Mouse (Mus musculus) heart, embryonic 11.5 days (tissue): ENCODE data around the gene Tmem44. TPM values are rescaled to one million over a fixed set of nuclear protein-coding genes. Genes with fewer than 3 reads are reported as not detected.

Experiments used
- ATAC-seq: fragments of 200-750 bp; cut with Nextera tagmentation; replicated peaks from 2 replicates; pipeline ENCODE4 v1.8.0; 2017; ENCODE audit warnings: moderate library complexity; ENCODE audit not compliant: insufficient number of reproducible peaks, low FRiP score, low TSS enrichment
- H3K27ac ChIP-seq: fragments of 300-500 bp; sonication (generic); 2 replicates; pipeline ENCODE4 v1.5.1; 2014; ENCODE audit warnings: mild to moderate bottlenecking, low read depth, low read length
- H3K27me3 ChIP-seq: fragments of 300-500 bp; sonication (generic); 2 replicates; pipeline ENCODE4 v1.6.1; 2014; ENCODE audit warnings: mild to moderate bottlenecking, low read length, mixed read lengths; ENCODE audit not compliant: control insufficient read depth, insufficient read depth
- H3K36me3 ChIP-seq: fragments of 300-500 bp; sonication (generic); 2 replicates; pipeline ENCODE4 v1.6.1; 2014; ENCODE audit warnings: mild to moderate bottlenecking, low read length, moderate library complexity, mixed read lengths; ENCODE audit not compliant: control insufficient read depth, insufficient read depth
- H3K4me1 ChIP-seq: fragments of 300-500 bp; sonication (generic); 2 replicates; pipeline ENCODE4 v1.6.1; 2014; ENCODE audit warnings: low read length; ENCODE audit not compliant: control insufficient read depth, insufficient read depth
- H3K4me2 ChIP-seq: fragments of 300-500 bp; sonication (generic); 2 replicates; pipeline ENCODE4 v1.6.1; 2014; ENCODE audit warnings: mild to moderate bottlenecking, moderate library complexity
- H3K4me3 ChIP-seq: fragments of 300-500 bp; sonication (generic); 2 replicates; pipeline ENCODE4 v1.5.1; 2014; ENCODE audit warnings: low read depth, low read length
- H3K9ac ChIP-seq: fragments of 300-500 bp; sonication (generic); 2 replicates; pipeline ENCODE4 v1.6.1; 2014; ENCODE audit warnings: mild to moderate bottlenecking, low read depth, low read length, moderate library complexity
- H3K9me3 ChIP-seq: fragments of 300-500 bp; sonication (generic); replicated peaks from 2 replicates; pipeline ENCODE4 v1.6.1; 2016; ENCODE audit warnings: low read length; ENCODE audit not compliant: control insufficient read depth
- WGBS: fragments of 180-500 bp; shearing (Covaris S2); extraction: QIAGEN DNeasy Blood & Tissue Kit; methylation state at CpG from one replicate; pipeline ENCODE4 v1.1.7; 2014; ENCODE audit not compliant: insufficient replicate concordance; 5-methylcytosine and 5-hydroxymethylcytosine counted together
- polyA plus RNA-seq: library from polyadenylated mRNA; unstranded; fragments of >200 nt; fragmentation: Nextera tagmentation; extraction: Ambion mirVana; gene quantifications from 2 replicates; pipeline ENCODE4 v1.2.1, GENCODE M21; 2014

Tmem44 gene
- polyA plus RNA-seq, 1 experiment from 2014 or later = 16.4 TPM

- 13% methylated on average over 25 of the region's 25 CpGs for WGBS
- peaks cover 30% of the 10 kb centered on the region for H3K4me1 ChIP-seq
- H3K4me2 ChIP-seq = peak overlapping the region; percentile 69
- ATAC-seq = 0 out of 2 replicates have a peak, but pooled peaks have one; percentile 36
- peak overlapping the region; percentile 59 for H3K27ac ChIP-seq
- no peaks in the 10 kb centered on the region for H3K27me3 ChIP-seq
- H3K9me3 ChIP-seq = no peaks in the 10 kb centered on the region
- H3K4me3 ChIP-seq = peak overlapping the region; percentile 22
- H3K36me3 ChIP-seq = no peaks in the 10 kb centered on the region
- H3K9ac ChIP-seq = peak overlapping the region; percentile 62; the same call in 1 of the 2 replicates
These were observed 48.3 kb downstream of the Tmem44 start for GRCm38 (mm10) chr16:30502221-30502891.

GRCm38 (mm10) chr16:30501621-30502020, 49.0 kb downstream of the Tmem44 start:
- Histone ChIP-seq H3K27ac (no peak overlapping the region), H3K36me3 (no peaks in the 10 kb centered on the region), H3K4me2 (no peak overlapping the region; the same call in 1 of the 2 replicates), H3K9me3 (no peaks in the 10 kb centered on the region), H3K4me3 (no peak overlapping the region), H3K4me1 (peaks cover 23% of the 10 kb centered on the region), H3K9ac (no peak overlapping the region), H3K27me3 (no peaks in the 10 kb centered on the region)
- WGBS = 30% methylated on average over 5 of the region's 5 CpGs
- no peak for ATAC-seq

- no peak overlapping the region for H3K9ac ChIP-seq
- H3K27ac ChIP-seq = no peak overlapping the region
- no peak overlapping the region for H3K4me3 ChIP-seq
- ATAC-seq = no peak
- no peaks in the 10 kb centered on the region for H3K27me3 ChIP-seq
- WGBS = 78% methylated on average over 7 of the region's 7 CpGs
- H3K4me1 ChIP-seq = peaks cover 21% of the 10 kb centered on the region
- H3K4me2 ChIP-seq = no peak overlapping the region
- no peaks in the 10 kb centered on the region for H3K36me3 ChIP-seq
- H3K9me3 ChIP-seq = no peaks in the 10 kb centered on the region
These were observed 50.4 kb downstream of the Tmem44 start for GRCm38 (mm10) chr16:30500223-30500622.

- H3K4me1 ChIP-seq = peaks cover 21% of the 10 kb centered on the region
- H3K27me3 ChIP-seq = no peaks in the 10 kb centered on the region
- H3K36me3 ChIP-seq = no peaks in the 10 kb centered on the region
- no peaks in the 10 kb centered on the region for H3K9me3 ChIP-seq
- 20% methylated on average over 16 of the region's 16 CpGs for WGBS
- H3K27ac ChIP-seq = no peak overlapping the region
- H3K9ac ChIP-seq = 0 out of 2 replicates have a peak overlapping the region, but pooled peaks have one; percentile 34
- no peak for ATAC-seq
- H3K4me3 ChIP-seq = no peak overlapping the region
- H3K4me2 ChIP-seq = peak overlapping the region; percentile 44
These were observed 51.4 kb downstream of the Tmem44 start for GRCm38 (mm10) chr16:30499126-30499857.

- H3K27ac ChIP-seq = no peak overlapping the region
These were observed 53.3 kb downstream of the Tmem44 start for GRCm38 (mm10) chr16:30497307-30497706.

GRCm38 (mm10) chr16:30494883-30495282, 55.8 kb downstream of the Tmem44 start:
- no peak overlapping the region for H3K27ac ChIP-seq
- H3K36me3 ChIP-seq = no peaks in the 10 kb centered on the region
- no peak overlapping the region for H3K9ac ChIP-seq
- no peak overlapping the region for H3K4me2 ChIP-seq
- no peak for ATAC-seq
- H3K4me3 ChIP-seq = no peak overlapping the region
- H3K9me3 ChIP-seq = no peaks in the 10 kb centered on the region
- no peaks in the 10 kb centered on the region for H3K27me3 ChIP-seq
- H3K4me1 ChIP-seq = peaks cover 13% of the 10 kb centered on the region
- 87% methylated on average over 6 of the region's 6 CpGs for WGBS

More at GRCm38 (mm10) chr16:30497307-30497706, 53.3 kb downstream of the Tmem44 start:
- Histone ChIP-seq H3K4me3 (no peak overlapping the region), H3K4me1 (peaks cover 16% of the 10 kb centered on the region), H3K36me3 (no peaks in the 10 kb centered on the region), H3K9me3 (no peaks in the 10 kb centered on the region), H3K9ac (no peak overlapping the region), H3K4me2 (no peak overlapping the region), H3K27me3 (no peaks in the 10 kb centered on the region)
- ATAC-seq = no peak
- WGBS = 82% methylated on average over 5 of the region's 5 CpGs

- no peak overlapping the region for H3K9ac ChIP-seq
- H3K4me2 ChIP-seq = no peak overlapping the region
- no peaks in the 10 kb centered on the region for H3K36me3 ChIP-seq
- H3K4me3 ChIP-seq = no peak overlapping the region
- no peaks in the 10 kb centered on the region for H3K9me3 ChIP-seq
- no peak for ATAC-seq
- no peaks in the 10 kb centered on the region for H3K27me3 ChIP-seq
- H3K4me1 ChIP-seq = peaks cover 6% of the 10 kb centered on the region
- H3K27ac ChIP-seq = no peak overlapping the region
- 42% methylated on average over 4 of the region's 4 CpGs for WGBS
These were observed 58.9 kb downstream of the Tmem44 start for GRCm38 (mm10) chr16:30491742-30492141.

- H3K9ac ChIP-seq = no peak overlapping the region
- no peak overlapping the region for H3K4me2 ChIP-seq
- ATAC-seq = no peak
- no peak overlapping the region for H3K27ac ChIP-seq
- no peaks in the 10 kb centered on the region for H3K27me3 ChIP-seq
- H3K4me1 ChIP-seq = peaks cover 6% of the 10 kb centered on the region
- H3K9me3 ChIP-seq = no peaks in the 10 kb centered on the region
- WGBS = 47% methylated on average over 2 of the region's 2 CpGs
- H3K36me3 ChIP-seq = no peaks in the 10 kb centered on the region
- no peak overlapping the region for H3K4me3 ChIP-seq
These were observed 59.9 kb downstream of the Tmem44 start for GRCm38 (mm10) chr16:30490791-30491190.
